Comparison of ENCODE assay signal across 1 mouse cellular context in the genomic region with DNA sequence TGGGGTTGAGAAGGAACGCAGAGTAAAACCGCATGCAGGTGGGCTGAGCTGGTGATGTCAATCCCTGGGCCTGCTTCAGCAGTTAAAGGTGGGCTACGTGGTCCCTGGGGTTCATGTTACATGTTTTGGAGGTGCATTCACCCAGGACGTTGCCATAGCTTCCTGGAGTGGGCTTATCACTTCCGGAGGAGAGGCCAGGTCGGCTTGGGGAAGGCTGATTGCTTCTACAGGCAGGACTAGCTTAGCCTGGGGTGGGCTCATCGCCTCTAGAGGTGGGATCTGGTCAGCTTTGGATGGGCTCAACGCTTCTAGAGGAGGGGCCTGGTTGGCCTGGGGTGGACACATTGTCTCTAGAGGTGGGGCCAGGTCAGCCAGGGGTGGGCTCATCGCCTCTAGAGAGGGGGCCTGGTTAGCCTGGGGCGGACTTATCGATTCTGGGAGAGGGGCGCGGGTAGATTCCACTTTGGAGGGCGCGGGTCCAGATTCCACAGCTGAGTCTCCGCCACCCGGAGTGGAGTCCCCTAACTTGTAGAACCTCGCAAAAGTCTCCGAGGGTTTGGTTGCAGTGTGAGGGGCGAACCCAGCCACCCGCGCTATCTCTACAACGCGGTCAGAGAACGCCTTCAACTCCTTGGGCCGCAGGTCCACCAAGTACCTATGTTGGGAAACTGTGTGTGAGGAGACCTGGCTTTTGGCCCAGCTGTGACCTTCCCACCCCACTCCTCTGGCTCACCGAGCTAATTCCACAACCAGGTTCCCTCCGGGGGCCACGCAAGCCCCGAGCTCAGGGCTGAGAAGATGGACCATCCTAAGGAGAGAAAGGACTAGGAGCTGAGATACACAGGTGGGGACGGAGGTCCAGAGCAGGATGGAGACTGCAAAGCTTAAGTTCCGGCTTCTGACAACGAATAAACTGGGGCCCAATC.
TF ChIP-seq lines count a peak whose summit lies in the region.

No protein-coding gene starts in this region.

TF ChIP-seq in MEL, 35 proteins besides CTCF, POLR2A, EP300 and RAD21:
- TF ChIP-seq HCFC1 (IDR thresholded peaks at IDR 0.05; ENCODE audit: low read depth, low read length) (peak; percentile 76), KAT2A (conservative IDR thresholded peaks at IDR 0.05; ENCODE audit: low read depth, low read length) (no peak), SIN3A (IDR thresholded peaks at IDR 0.05; ENCODE audit: low read length) (peak; percentile 49; the same call in 1 of the 2 replicates), MYC (IDR thresholded peaks at IDR 0.05; ENCODE audit: low read depth, low read length) (0 out of 2 replicates have a peak, but pooled peaks have one; percentile 45), TBP (IDR thresholded peaks at IDR 0.05; ENCODE audit: low read depth, low read length) (0 out of 2 replicates have a peak, but pooled peaks have one; percentile 36), MXI1 (IDR thresholded peaks at IDR 0.05; ENCODE audit: low read depth, low read length) (peak; percentile 44; the same call in 1 of the 2 replicates), ETS1 (IDR thresholded peaks at IDR 0.05; ENCODE audit: low read depth, low read length) (peak; percentile 46; the same call in 1 of the 2 replicates), POLR2AphosphoS5 (IDR thresholded peaks at IDR 0.05; ENCODE audit: borderline replicate concordance, low read depth, low read length) (no peak), TAL1 (IDR thresholded peaks at IDR 0.05; ENCODE audit: low read length) (peak; percentile 65), GATA1 (IDR thresholded peaks at IDR 0.05; ENCODE audit: low read depth, low read length) (peak; percentile 56; the same call in 1 of the 2 replicates), NRF1 (IDR thresholded peaks at IDR 0.05; ENCODE audit: insufficient read depth, low read depth, low read length, poor library complexity, severe bottlenecking) (no peak), ELF1 (IDR thresholded peaks at IDR 0.05; ENCODE audit: low read depth, low read length) (0 out of 2 replicates have a peak, but pooled peaks have one; percentile 25), RCOR1 (IDR thresholded peaks at IDR 0.05; ENCODE audit: low read depth, low read length) (no peak), TCF12 (IDR thresholded peaks at IDR 0.05; ENCODE audit: low read depth, low read length) (peak; percentile 41; the same call in 1 of the 2 replicates)
